Mouse (Mus musculus) heart, adult 9 months (tissue): Measurements from ENCODE around the gene Phf21a.
A peak's percentile ranks its signal among the peaks of the same experiment; 100 is the strongest.

ENCODE experiments used
- DNase-seq, 2 experiments: peaks; one replicate each; pipeline ENCODE4 v3.0.0; 2022; ENCODE audit warnings: low spot score in 2 of 2

Phf21a gene

DNA sequence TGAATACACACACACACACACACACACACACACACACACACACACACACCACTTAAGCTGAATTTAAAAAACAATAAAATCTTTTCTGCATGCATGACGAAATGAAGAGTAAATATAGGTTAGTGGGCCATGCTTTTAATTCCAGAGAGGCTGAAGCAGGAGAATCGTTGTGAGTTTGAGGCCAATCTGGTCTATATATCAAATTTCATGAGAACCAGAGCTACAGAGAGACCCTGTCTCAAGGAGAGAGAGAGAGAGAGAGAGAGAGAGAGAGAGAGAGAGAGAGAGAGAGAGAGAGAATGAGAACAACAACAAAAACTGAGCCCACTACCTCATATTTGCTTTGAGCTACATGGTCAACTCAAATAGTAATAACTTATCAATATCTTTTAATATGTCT, at the start of gene Phf21a:
Gene Phf21a (plus strand): TSS at position 301 of the 400 bp plus-strand sequence.
- no peak for DNase-seq

DNA sequence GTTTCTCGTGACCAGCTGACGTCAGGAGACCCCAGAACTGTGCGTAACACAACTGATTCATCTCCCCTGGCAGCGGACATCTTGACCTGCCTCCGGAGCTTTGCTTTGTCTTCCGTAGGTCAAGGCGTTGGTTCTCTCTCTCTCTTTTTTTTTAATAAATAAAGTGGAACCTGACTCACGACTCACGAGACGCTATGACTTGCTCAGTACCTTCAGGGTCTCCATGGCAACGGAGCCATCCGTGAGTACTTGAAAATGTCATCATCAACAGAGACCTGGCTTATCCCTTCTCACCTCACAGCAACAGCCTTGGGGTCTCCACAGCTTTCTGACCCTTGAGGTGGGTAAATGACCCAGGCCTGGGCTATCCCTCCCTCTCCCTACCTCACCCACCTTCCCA, 49.6 kb upstream of the Phf21a start:
- no peak for DNase-seq

- no peak for DNase-seq
These were observed 45.3 kb upstream of the Phf21a start for GRCm38 (mm10) chr2:92047601-92048000.

DNA sequence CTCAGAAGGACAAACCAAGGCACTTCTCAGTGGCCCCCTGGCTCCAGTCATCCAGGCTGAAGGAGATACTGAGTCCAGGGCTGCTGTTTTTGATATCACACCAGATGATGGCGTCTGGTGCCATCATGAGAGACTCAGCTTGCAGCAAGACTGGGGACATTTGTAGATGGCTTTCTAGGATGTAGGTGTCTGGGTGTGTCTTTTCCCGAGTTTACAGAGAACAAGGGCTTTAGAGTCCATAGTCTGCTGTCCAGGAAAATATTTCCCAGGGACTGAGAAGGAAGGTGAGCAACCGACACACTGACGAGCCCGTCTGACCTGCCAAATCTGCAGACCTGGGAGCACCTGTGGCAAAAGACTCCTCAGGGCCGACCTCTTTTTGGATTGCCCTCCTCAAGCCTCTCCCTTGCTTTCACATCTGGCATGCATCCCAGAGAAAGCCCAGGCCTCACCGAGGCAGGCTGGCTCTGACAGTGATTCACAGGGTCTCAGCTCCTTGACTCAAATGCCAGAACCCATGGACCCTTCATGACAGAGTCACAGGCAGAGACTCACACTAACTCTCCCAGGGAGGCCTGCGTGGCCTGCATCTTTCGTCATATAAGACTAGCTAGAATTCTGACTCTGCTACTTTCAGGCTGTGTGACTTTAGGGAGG, 44.8 kb upstream of the Phf21a start:
- no peak for DNase-seq

- no peak for DNase-seq
These were observed 40.7 kb upstream of the Phf21a start for GRCm38 (mm10) chr2:92052188-92052587.

DNA sequence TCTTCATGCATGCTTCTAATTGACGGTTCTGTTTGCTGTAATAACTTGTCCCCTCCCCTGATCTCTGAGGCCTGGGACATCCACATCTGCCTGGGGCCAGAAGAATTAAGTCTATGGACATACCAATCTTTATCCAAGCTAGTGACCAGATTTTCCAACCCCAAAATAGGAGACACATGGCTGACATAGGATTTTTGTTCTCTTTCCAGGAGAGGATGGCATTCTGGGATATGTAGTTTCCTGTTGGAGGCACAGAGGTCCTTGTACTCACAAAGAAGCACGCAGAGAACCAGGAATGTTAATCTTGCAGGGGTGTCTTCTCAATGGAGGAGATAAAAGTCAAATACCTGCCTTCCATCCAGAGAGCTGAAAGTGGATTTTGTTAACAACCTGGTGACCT, 40.2 kb upstream of the Phf21a start:
- DNase-seq, result no peak

- DNase-seq, result peak; percentile 92
These were observed 37.7 kb upstream of the Phf21a start for GRCm38 (mm10) chr2:92055101-92055813.

- DNase-seq, result peak in 1 of 2 experiments; percentile 46
These were observed 37.1 kb upstream of the Phf21a start for GRCm38 (mm10) chr2:92055831-92056236.

- DNase-seq, result no peak
These were observed 36.2 kb upstream of the Phf21a start for GRCm38 (mm10) chr2:92056760-92057159.

- DNase-seq, result peak; percentile 85 to 91
These were observed 34.4 kb upstream of the Phf21a start for GRCm38 (mm10) chr2:92058469-92058868.

DNA sequence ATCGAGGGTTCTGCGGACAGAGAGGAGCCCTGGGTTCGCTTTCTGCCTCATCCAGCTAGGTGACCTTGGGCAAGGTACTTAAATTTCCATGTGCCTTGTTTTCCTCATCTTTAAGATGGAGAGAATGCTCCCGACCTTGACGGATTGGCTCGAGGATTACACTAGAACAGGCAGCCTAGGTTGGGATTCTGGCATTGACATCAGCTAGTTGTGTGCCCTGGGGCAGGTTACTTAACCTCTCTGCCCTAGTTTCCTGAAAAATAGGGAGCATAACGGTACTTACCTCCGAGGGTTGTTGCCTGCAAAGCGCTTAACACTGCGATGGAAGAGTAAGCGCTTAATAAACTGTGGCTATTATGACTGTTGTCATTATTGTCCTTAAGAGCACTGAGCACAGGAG, 34.0 kb upstream of the Phf21a start:
- no peak for DNase-seq

GRCm38 (mm10) chr2:92059481-92060220, 33.3 kb upstream of the Phf21a start:
- DNase-seq, result peak; percentile 58 to 63

DNA sequence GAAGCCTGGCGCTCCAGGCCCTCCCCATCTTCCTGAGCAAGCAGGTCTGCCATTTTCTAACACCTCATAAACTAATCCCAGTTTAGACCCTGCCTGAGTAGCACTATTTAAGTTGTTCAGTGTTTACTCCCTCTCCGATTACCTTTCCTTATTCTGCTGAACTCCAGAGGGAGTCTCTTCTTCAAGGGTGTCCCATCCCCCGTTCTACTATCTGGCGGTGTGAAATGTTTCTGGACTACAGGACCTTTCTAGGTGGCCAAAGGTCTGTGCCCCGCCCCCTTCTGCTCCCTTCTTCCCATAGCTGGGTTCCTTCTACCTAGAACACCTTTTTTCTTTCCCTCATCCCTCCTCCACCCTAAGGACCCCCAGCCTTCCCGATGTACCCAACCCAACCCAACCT, 32.6 kb upstream of the Phf21a start:
- no peak for DNase-seq

DNA sequence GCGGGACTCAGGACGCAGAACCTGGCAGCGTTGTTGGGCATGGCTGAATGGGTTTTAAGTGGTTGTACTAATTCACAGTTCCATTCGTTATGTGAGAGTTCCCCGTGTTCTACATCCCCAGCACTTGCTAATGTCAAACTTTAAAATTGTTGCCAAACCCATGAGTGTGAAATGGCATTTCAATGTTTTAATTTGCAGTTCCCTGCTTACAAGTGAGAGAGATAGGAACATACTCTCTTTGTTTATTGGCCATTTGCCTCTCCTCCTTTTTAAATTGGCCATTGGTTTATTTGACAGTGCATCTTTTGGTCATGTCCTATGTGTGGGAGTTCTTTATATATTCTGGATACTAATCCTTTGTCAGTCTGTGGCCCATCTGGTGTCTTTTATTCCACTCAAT, 31.6 kb upstream of the Phf21a start:
- no peak for DNase-seq

GRCm38 (mm10) chr2:92063106-92063505, 29.8 kb upstream of the Phf21a start:
- DNase-seq, result no peak

GRCm38 (mm10) chr2:92065269-92065888, 27.5 kb upstream of the Phf21a start:
- DNase-seq, result no peak

- DNase-seq, result no peak
These were observed 27.0 kb upstream of the Phf21a start for GRCm38 (mm10) chr2:92065938-92066337.

GRCm38 (mm10) chr2:92066899-92067298, 26.0 kb upstream of the Phf21a start:
- DNase-seq, result no peak

- no peak for DNase-seq
These were observed 25.3 kb upstream of the Phf21a start for GRCm38 (mm10) chr2:92067600-92067999.

DNA sequence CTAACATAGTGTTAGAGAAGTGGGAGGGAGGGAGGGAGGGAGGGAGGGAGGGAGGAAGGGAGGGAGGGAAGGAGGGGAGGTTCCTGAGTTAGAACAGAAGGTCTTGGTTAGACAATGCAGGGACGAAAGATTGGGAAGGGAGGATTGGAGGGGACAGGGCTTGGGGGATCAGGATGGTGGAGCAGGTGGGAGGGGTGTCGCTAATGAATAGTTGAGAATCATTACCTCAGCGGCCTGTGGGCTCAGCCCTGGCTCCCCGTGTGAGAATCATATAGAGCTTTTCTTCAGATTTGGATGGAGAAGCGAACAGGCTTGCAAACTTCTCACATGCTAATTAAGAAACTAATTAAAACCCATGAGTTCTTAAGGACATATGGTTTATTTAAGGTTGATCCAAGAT, 23.3 kb upstream of the Phf21a start:
- DNase-seq, result no peak

GRCm38 (mm10) chr2:92071143-92071542, 21.8 kb upstream of the Phf21a start:
- DNase-seq, result no peak

GRCm38 (mm10) chr2:92076086-92076692, 16.7 kb upstream of the Phf21a start:
- no peak for DNase-seq
